Mouse (Mus musculus) forebrain, embryonic 10.5 days (tissue): ENCODE data around the gene Uggt2. TPM values are rescaled to one million over a fixed set of nuclear protein-coding genes. Genes with fewer than 3 reads are reported as not detected.

Experiments
- DNase-seq: peaks from one replicate; pipeline ENCODE4 v3.0.0-alpha.2; 2017; ENCODE audit warnings: low spot score; ENCODE audit errors: extremely low spot score
- H3K27ac ChIP-seq: fragments of 300-500 bp; sonication (generic); 2 replicates; pipeline ENCODE4 v1.5.1; 2016; ENCODE audit warnings: mild to moderate bottlenecking
- H3K27me3 ChIP-seq: fragments of 300-500 bp; sonication (generic); 2 replicates; pipeline ENCODE4 v1.6.1; 2016; ENCODE audit warnings: mild to moderate bottlenecking; ENCODE audit not compliant: poor library complexity, severe bottlenecking
- H3K36me3 ChIP-seq: fragments of 300-500 bp; sonication (generic); replicated peaks from 2 replicates; pipeline ENCODE4 v1.6.1; 2016; ENCODE audit warnings: mild to moderate bottlenecking, moderate library complexity
- H3K4me1 ChIP-seq: fragments of 300-500 bp; sonication (generic); 2 replicates; pipeline ENCODE4 v1.6.1; 2016
- H3K4me3 ChIP-seq: fragments of 300-500 bp; sonication (generic); 2 replicates; pipeline ENCODE4 v1.5.1; 2016; ENCODE audit warnings: mild to moderate bottlenecking, moderate library complexity
- H3K9me3 ChIP-seq: fragments of 300-500 bp; sonication (generic); 2 replicates; pipeline ENCODE4 v1.6.1; 2016; ENCODE audit warnings: mild to moderate bottlenecking, moderate library complexity
- WGBS: fragments of 180-500 bp; shearing (Covaris S2); methylation state at CpG from one replicate; pipeline ENCODE4 v1.1.7; 2016; 5-methylcytosine and 5-hydroxymethylcytosine counted together
- polyA plus RNA-seq: library from polyadenylated mRNA; unstranded; fragments of >200 nt; fragmentation: Nextera tagmentation; extraction: Ambion mirVana; gene quantifications from 2 replicates; pipeline ENCODE4 v1.2.1, GENCODE M21; 2016

Uggt2 gene
- polyA plus RNA-seq, 1 experiment from 2014 or later, result 15.8 TPM

DNA sequence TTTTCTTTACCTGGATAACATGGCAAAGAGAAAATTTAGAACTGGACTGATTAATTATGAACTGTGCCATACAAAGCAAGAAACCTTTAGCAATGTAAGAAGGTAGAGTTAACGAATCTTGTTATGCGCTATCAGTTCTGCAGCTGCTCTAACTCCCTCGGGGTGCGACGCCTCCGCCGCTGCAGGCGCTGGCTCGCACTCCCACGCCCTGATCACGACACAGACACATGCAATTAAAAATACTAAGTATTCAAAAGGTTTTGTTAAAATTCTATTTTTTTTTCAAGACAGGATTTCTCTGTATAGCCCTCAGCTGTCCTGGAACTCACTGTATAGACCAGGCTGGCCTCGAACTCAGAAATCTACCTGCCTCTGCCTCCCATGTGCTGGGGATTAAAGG lies 85.7 kb downstream of the Uggt2 start:
- peaks cover 54% of the 10 kb centered on the region for H3K36me3 ChIP-seq
- peaks cover 4% of the 10 kb centered on the region; the same call in 1 of the 2 replicates for H3K4me1 ChIP-seq
- no peaks in the 10 kb centered on the region for H3K9me3 ChIP-seq
- no peaks in the 10 kb centered on the region for H3K27me3 ChIP-seq
- DNase-seq, result no peak
- WGBS, result 80% methylated on average over 12 of the region's 12 CpGs
- H3K27ac ChIP-seq, result no peak overlapping the region
- H3K4me3 ChIP-seq, result no peak overlapping the region

DNA sequence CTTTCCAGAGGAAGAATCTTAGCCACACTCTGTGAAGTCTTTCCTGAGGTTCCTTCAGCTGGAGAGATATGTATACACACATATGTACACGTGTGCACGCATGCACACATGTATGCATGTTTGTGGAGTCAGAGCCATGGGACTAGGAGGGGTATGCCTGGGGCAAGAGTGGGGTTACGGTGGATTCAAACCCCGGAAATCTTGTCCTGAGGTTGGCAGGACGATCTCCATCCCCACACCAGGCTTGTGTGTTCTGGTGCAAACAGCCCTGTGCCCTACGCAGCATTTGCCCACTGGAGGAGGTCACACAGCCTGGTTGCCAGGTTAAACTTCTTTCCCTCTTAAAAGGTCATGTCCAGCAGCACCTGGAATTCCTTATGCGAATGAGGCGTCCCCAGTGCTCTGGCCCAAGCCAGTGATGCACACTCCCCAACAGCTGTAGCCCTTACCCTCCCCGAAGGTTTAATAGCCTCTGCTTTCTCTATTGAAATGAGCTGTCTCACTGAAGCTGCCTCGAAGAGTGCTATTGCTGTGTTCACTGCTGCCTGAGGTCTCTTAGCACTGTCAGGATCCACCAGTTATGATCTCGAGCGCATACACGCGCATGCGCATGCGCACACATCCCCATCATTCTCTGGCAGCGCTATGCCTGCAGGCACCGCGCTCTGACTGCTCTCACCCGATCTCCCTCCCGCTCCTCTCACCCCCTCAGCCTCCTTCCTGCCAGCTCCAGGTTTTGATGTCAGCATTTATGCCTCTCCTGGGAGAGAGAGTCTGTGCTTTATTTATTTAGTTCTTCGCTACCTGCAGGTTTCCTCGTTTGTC lies 86.4 kb downstream of the Uggt2 start:
- Histone ChIP-seq H3K27ac (peak overlapping the region; percentile 32; the same call in 1 of the 2 replicates), H3K9me3 (no peaks in the 10 kb centered on the region), H3K4me3 (peak overlapping the region; percentile 22; the same call in 1 of the 2 replicates)

DNA sequence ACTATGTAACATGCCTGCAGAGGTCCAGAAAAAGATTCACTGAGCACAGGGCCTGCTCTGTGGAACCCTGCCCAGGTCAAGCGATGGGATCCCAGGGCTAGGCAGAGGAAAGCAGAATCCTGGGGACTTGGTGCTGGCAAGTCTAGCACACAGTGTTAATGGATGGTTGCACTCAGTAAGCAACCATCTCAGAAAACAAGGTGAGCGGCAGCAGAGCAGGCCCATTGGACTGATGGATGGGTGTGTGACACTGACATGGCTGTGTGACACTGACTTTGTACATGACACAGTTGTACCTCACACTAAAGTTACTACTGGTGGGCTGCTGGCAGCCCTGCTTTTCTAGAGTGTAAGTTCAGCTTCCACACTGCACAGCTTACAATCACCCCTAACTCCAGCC lies 89.7 kb downstream of the Uggt2 start:
- 95% methylated on average over 2 of the region's 2 CpGs for WGBS
- no peaks in the 10 kb centered on the region for H3K9me3 ChIP-seq
- no peak for DNase-seq

More for the DNA sequence above, 86.4 kb downstream of the Uggt2 start:
- Histone ChIP-seq H3K27me3 (no peaks in the 10 kb centered on the region), H3K36me3 (peaks cover 48% of the 10 kb centered on the region), H3K4me1 (peaks cover 10% of the 10 kb centered on the region)
- DNase-seq, result peak; percentile 41
- WGBS, result 70% methylated on average over 23 of the region's 23 CpGs

DNA sequence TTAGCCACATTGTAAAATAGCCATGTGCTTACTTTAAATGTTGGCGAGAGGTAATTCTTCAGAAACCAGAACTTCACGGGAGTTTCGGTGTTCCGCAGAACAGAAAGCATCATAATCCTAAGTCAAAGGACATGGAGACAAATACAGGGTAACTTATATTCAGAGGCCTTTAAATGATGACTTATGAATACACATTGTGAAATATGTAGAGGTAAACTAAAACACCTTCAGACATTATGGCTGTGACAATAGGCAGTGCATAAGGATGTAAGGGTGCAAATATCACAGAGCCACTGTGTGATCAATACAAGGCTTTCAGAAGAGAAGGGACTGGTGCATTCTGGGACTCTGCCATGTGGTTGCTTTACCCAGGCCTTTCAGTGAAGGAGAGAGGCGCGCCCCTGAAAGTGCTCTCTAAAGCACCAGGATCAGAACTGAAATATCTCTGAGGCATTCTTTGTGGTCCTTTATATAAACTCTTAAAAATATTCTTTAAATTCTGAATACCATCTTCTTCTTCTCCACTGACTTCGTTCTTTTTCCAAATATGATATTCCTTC lies 91.1 kb downstream of the Uggt2 start:
- peak overlapping the region; percentile 64 for H3K27ac ChIP-seq
- WGBS, result 49% methylated on average over 7 of the region's 7 CpGs
- no peak for DNase-seq

More for the DNA sequence above, 89.7 kb downstream of the Uggt2 start:
- peaks cover 31% of the 10 kb centered on the region for H3K36me3 ChIP-seq
- no peak overlapping the region for H3K4me3 ChIP-seq
- H3K27me3 ChIP-seq, result no peaks in the 10 kb centered on the region
- peaks cover 25% of the 10 kb centered on the region for H3K4me1 ChIP-seq
- no peak overlapping the region for H3K27ac ChIP-seq

DNA sequence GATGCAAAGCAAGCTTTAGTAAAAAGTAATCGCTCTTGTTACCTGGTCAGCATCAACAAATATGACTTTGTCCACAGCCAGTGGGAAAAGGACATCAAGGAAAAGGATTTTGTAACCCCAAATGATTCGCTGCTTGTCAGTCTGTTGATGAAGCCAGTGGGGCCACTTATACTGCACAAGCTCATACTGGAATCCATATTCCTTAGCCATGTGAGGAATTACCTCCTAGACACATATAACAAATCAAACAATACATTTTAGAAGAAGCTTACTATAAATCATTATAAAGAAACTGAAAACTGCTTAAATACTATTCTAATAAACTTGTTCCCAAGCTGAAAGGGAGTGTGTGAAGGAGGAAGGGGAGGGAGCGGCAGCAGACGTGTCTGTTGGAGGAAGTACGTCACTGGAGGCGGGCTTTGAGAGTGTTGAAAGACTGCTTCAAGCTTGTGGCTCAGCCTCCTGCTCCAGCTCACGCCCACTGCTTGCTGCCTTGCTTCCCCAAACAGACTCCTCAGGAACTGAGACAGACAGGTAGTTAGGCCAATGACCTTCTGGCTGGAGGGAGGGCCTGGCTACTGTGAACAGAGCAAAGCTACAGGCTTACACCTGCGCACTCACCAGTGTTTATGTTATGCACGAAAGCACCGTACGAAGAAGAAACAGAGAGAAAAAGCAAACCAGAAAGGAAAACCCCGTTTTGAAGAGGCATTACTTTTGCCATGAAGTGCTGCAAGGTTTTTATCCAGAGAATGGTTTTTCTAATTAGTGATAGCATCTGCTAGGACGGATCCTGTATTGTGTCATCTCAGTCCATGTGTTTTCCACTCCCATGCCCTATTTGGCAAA lies 91.9 kb downstream of the Uggt2 start:
- Histone ChIP-seq H3K36me3 (peaks cover 18% of the 10 kb centered on the region), H3K4me3 (peak overlapping the region; percentile 59), H3K27me3 (no peaks in the 10 kb centered on the region), H3K27ac (peak overlapping the region; percentile 64), H3K4me1 (peaks cover 21% of the 10 kb centered on the region), H3K9me3 (no peaks in the 10 kb centered on the region)
- WGBS, result 1% methylated on average over 13 of the region's 13 CpGs
- DNase-seq, result peak; percentile 93

More for the DNA sequence above, 91.1 kb downstream of the Uggt2 start:
- peaks cover 24% of the 10 kb centered on the region for H3K4me1 ChIP-seq
- H3K9me3 ChIP-seq, result no peaks in the 10 kb centered on the region
- H3K4me3 ChIP-seq, result peak overlapping the region; percentile 59
- no peaks in the 10 kb centered on the region for H3K27me3 ChIP-seq
- H3K36me3 ChIP-seq, result peaks cover 21% of the 10 kb centered on the region

DNA sequence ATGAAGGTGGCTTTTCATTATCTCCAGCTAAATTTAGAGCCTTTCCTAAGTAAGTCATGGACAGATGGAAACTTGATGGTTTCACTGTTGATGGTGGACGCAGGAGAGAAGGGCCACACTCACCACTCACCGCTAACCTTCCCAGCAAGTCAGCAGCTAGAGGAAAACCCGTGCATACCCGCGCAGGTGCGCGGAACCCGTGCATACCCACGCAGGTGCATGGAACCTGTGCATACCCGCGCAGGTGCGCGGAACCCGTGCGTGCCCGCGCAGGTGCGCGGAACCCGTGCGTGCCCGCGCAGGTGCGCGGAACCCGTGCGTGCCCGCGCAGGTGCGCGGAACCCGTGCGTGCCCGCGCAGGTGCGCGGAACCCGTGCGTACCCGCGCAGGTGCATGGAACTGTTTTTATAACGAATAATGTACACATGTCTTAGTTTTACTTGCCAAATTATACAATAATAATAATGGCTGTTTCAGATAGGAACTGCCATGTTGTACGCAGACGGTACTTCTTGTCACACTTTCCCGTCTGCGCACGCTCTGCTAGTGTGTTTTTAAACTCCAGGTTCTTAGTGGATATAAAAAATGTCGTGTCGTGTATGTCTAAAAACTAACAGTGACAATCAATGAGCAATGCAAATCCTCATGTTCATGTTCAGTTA lies 92.7 kb downstream of the Uggt2 start:
- Histone ChIP-seq H3K9me3 (no peaks in the 10 kb centered on the region), H3K27ac (peak overlapping the region; percentile 64), H3K27me3 (no peaks in the 10 kb centered on the region), H3K4me3 (peak overlapping the region; percentile 59), H3K36me3 (peaks cover 18% of the 10 kb centered on the region), H3K4me1 (peaks cover 21% of the 10 kb centered on the region)
- 2% methylated on average over 49 of the region's 49 CpGs for WGBS
- DNase-seq, result no peak

DNA sequence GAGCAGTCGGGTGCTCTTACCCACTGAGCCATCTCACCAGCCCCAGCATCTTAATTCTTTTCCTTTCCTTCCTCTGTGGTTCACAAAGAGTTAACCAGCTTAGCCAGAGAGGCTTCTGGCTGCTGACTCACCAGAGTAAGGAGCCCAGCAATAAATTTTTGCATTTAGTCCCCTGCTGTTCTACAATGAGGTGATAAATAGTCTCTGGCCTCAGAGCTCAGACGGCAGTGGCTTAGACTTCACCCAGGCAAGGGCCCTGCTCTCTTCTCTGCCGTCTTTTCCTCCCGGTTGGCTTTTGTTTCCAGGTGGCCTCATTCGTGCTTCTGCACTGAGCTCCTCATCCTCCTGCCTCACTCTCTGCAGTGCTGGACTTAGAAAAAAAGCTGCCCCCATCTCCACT lies 93.4 kb downstream of the Uggt2 start:
- peaks cover 21% of the 10 kb centered on the region for H3K36me3 ChIP-seq
- no peak overlapping the region for H3K4me3 ChIP-seq
- peaks cover 21% of the 10 kb centered on the region for H3K4me1 ChIP-seq
- no peaks in the 10 kb centered on the region for H3K9me3 ChIP-seq
- DNase-seq, result no peak
- H3K27ac ChIP-seq, result no peak overlapping the region
- H3K27me3 ChIP-seq, result no peaks in the 10 kb centered on the region
- 24% methylated on average over 5 of the region's 5 CpGs for WGBS

DNA sequence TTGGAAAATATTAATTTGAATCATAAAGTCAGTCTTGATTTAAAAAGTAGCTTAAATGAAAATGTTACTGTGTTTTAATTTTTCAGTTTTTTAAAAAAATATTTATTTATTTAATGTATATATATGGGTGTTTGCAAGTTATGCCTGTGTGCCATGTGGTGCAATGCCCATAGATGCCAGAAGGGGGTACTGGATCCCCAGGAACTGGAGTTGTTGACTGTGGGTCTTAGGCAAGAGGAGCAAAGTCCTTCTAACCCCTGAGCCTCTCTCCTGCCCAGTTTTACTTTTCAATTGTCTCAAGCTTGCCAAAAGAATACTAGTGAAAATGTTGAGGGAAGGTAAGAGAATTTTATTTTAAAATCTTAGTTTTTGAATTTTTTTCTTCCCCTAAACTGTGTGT lies 95.9 kb downstream of the Uggt2 start:
- H3K36me3 ChIP-seq, result peaks cover 30% of the 10 kb centered on the region
- H3K9me3 ChIP-seq, result no peaks in the 10 kb centered on the region
- no peak overlapping the region for H3K27ac ChIP-seq
- peaks cover 21% of the 10 kb centered on the region for H3K4me1 ChIP-seq
- no peak overlapping the region for H3K4me3 ChIP-seq
- H3K27me3 ChIP-seq, result no peaks in the 10 kb centered on the region
- DNase-seq, result no peak

DNA sequence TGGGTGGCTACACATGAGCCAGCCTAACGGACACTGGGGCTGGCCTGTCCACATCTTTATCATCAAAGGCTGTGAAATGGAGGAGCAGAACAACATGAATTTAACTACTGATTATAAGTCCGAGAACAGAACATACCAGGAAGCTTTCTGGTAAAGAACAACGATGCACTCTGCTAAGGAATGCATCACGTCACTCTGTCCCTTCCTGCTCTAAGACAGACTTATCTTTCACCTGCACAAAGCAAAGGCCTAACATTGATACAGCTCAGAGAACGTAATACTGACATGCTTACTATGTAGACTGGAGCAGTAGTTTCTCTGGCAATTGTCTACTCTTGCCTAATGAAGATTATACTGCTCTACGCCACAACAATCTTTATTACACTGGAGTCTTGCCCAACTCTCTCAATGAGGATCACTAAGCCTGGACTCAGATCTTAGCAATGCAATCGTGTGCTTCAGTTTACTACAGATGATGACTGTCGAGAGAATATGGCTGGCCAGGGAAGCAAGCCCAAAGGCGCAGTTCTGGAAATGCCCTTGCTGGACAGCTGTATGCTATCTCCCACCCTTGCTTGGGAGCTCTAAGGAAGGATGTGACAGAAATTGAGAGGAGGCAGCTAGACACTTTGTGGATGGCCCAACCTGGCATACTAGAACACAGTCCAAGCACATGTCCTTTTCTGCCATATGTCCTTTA lies 103.9 kb downstream of the Uggt2 start:
- WGBS, result 92% methylated on average over 9 of the region's 9 CpGs
- H3K36me3 ChIP-seq, result peaks cover 65% of the 10 kb centered on the region
- H3K4me1 ChIP-seq, result no peaks in the 10 kb centered on the region
- H3K9me3 ChIP-seq, result no peaks in the 10 kb centered on the region
- no peak overlapping the region for H3K27ac ChIP-seq
- no peaks in the 10 kb centered on the region for H3K27me3 ChIP-seq
- no peak overlapping the region for H3K4me3 ChIP-seq
- no peak for DNase-seq

DNA sequence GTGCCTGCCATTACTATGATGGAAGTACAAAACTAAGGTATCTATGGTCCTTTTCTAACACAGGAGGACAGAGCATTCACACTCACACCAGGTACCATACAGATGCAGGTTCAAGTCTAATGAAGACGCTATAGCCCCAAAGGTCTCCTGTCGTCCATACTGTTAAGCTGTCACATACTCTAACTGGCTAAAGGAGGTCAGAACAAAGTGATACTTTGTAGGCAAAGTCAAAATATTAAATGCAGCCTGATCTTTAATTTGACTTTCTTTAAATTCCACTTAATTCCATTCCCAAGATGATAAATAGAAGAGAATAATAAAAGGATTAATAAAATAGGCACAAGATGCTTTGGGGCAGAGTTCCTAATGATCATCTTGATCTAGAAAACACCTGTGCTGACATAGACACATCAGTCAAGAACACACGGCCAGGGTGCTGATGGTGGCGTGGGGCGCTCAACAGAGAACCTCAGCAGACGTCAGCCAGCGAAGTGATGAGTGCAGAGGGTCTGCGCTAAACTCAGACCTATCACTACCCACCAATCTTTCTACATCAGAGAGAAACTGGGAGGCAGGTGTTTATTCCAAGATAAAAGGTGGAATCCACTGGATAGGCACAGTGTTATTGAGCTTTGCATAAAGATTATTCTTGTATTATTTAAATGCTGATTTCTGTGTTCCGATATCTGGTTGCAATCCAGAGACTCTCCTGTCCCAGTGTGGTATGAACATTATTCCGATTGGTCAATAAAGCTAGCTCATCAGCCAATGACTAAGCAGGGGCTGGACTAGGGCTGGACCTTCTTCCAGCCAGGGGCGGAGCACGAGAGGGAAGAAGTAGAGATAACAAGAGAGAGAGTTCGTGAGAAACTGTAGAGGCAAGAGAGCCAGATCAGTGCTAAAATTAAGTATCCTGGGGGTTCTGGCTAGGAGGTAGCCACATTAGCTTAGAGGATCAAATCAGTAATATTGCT lies 111.4 kb downstream of the Uggt2 start:
- Histone ChIP-seq H3K27me3 (no peaks in the 10 kb centered on the region), H3K27ac (no peak overlapping the region), H3K9me3 (no peaks in the 10 kb centered on the region), H3K4me1 (no peaks in the 10 kb centered on the region), H3K4me3 (peak overlapping the region; percentile 6; the same call in 1 of the 2 replicates), H3K36me3 (peaks cover 36% of the 10 kb centered on the region)
- no peak for DNase-seq
- 44% methylated on average over 13 of the region's 13 CpGs for WGBS
